Mouse (Mus musculus) thymus, adult 2 months (tissue): Measurements from ENCODE around the gene Mef2c. TPM values are rescaled to one million over a fixed set of nuclear protein-coding genes. Genes with fewer than 3 reads are reported as not detected.

ENCODE experiments used
- DNase-seq: peaks from one replicate; pipeline ENCODE4 v3.0.0; 2021
- H3K27ac ChIP-seq: fragments of 200-500 bp; 2 replicates; pipeline ENCODE4 v1.5.1; 2012; ENCODE audit warnings: low read length, control low read depth; ENCODE audit not compliant: control insufficient read depth, insufficient read depth
- H3K27me3 ChIP-seq: fragments of 200-500 bp; 2 replicates; pipeline ENCODE4 v1.6.1; 2012; ENCODE audit warnings: mild to moderate bottlenecking, low read length, moderate library complexity, mixed read lengths; ENCODE audit not compliant: control insufficient read depth, insufficient read depth
- H3K36me3 ChIP-seq: fragments of 200-500 bp; 2 replicates; pipeline ENCODE4 v1.6.1; 2012; ENCODE audit warnings: mild to moderate bottlenecking, low read length, moderate library complexity; ENCODE audit not compliant: control insufficient read depth, insufficient read depth
- H3K4me1 ChIP-seq: fragments of 200-500 bp; replicated peaks from 2 replicates; pipeline ENCODE4 v1.6.1; 2012; ENCODE audit warnings: low read length; ENCODE audit not compliant: control insufficient read depth, insufficient read depth
- H3K4me3 ChIP-seq: fragments of 200-500 bp; 2 replicates; pipeline ENCODE4 v1.5.1; 2012; ENCODE audit warnings: mild to moderate bottlenecking, low read length, control low read depth, moderate library complexity; ENCODE audit not compliant: control insufficient read depth, insufficient read depth
- CTCF ChIP-seq: fragments of 200-500 bp; IDR thresholded peaks from 2 replicates; pipeline ENCODE4 v1.5.1; 2012; ENCODE audit warnings: mild to moderate bottlenecking, control low read depth, low read length, moderate library complexity, borderline replicate concordance; ENCODE audit not compliant: control insufficient read depth, poor library complexity, insufficient read depth; ENCODE audit errors: extremely low read depth
- POLR2A ChIP-seq: fragments of 200-500 bp; IDR thresholded peaks from 2 replicates; pipeline ENCODE4 v1.6.1; 2012; ENCODE audit warnings: mild to moderate bottlenecking, low read length, control low read depth, moderate library complexity; ENCODE audit not compliant: control insufficient read depth, poor library complexity, insufficient read depth; ENCODE audit errors: extremely low read depth
- WGBS: fragments of 180-500 bp; shearing (Covaris S2); methylation state at CpG from one replicate; pipeline ENCODE4 v1.1.7; 2018; 5-methylcytosine and 5-hydroxymethylcytosine counted together
- polyA plus RNA-seq: library from polyadenylated mRNA; depleted of rRNA; stranded (reverse); fragments of >200 nt; gene quantifications from 2 replicates; pipeline ENCODE4 v1.2.3, GENCODE M21; 2012

The Mef2c gene
- polyA plus RNA-seq, 1 experiment = 7.0 TPM

- no peaks in the 10 kb centered on the region for H3K36me3 ChIP-seq
- no peak overlapping the region for H3K4me3 ChIP-seq
- no peak for TF ChIP-seq CTCF
- TF ChIP-seq POLR2A = no peak
- H3K27me3 ChIP-seq = no peaks in the 10 kb centered on the region
- H3K27ac ChIP-seq = no peak overlapping the region
- H3K4me1 ChIP-seq = no peaks in the 10 kb centered on the region
- DNase-seq = no peak
- 35% methylated on average over 5 of the region's 5 CpGs for WGBS
These were observed 81.5 kb downstream of the Mef2c start for GRCm38 (mm10) chr13:83585359-83585758.

GRCm38 (mm10) chr13:83588186-83588585 lies 84.4 kb downstream of the Mef2c start:
- WGBS = 84% methylated on average over 2 of the region's 2 CpGs
- no peak overlapping the region for H3K27ac ChIP-seq
- TF ChIP-seq CTCF = no peak
- TF ChIP-seq POLR2A = no peak
- no peak overlapping the region for H3K4me3 ChIP-seq
- H3K36me3 ChIP-seq = no peaks in the 10 kb centered on the region
- no peaks in the 10 kb centered on the region for H3K4me1 ChIP-seq
- DNase-seq = no peak
- H3K27me3 ChIP-seq = no peaks in the 10 kb centered on the region

- WGBS = 76% methylated on average over 5 of the region's 5 CpGs
- H3K36me3 ChIP-seq = no peaks in the 10 kb centered on the region
These were observed 87.1 kb downstream of the Mef2c start for GRCm38 (mm10) chr13:83590886-83591285.

GRCm38 (mm10) chr13:83595429-83595828 lies 91.6 kb downstream of the Mef2c start:
- 91% methylated on average over 1 of the region's 1 CpGs for WGBS
- Histone ChIP-seq H3K27ac (no peak overlapping the region), H3K4me3 (no peak overlapping the region), H3K36me3 (no peaks in the 10 kb centered on the region), H3K4me1 (no peaks in the 10 kb centered on the region), H3K27me3 (no peaks in the 10 kb centered on the region)
- no peak for TF ChIP-seq POLR2A
- no peak for TF ChIP-seq CTCF
- no peak for DNase-seq

More at GRCm38 (mm10) chr13:83590886-83591285, 87.1 kb downstream of the Mef2c start:
- no peak overlapping the region for H3K4me3 ChIP-seq
- H3K27ac ChIP-seq = no peak overlapping the region
- no peak for DNase-seq
- H3K4me1 ChIP-seq = no peaks in the 10 kb centered on the region
- H3K27me3 ChIP-seq = no peaks in the 10 kb centered on the region
- TF ChIP-seq CTCF = no peak
- no peak for TF ChIP-seq POLR2A

GRCm38 (mm10) chr13:83596989-83597738 lies 93.3 kb downstream of the Mef2c start:
- Histone ChIP-seq H3K27me3 (no peaks in the 10 kb centered on the region), H3K36me3 (no peaks in the 10 kb centered on the region), H3K4me1 (no peaks in the 10 kb centered on the region), H3K4me3 (no peak overlapping the region), H3K27ac (no peak overlapping the region)
- TF ChIP-seq CTCF = no peak
- no peak for TF ChIP-seq POLR2A
- 54% methylated on average over 6 of the region's 6 CpGs for WGBS
- no peak for DNase-seq

GRCm38 (mm10) chr13:83597739-83598210 lies 93.9 kb downstream of the Mef2c start:
- Histone ChIP-seq H3K4me1 (no peaks in the 10 kb centered on the region), H3K36me3 (no peaks in the 10 kb centered on the region), H3K27me3 (no peaks in the 10 kb centered on the region), H3K27ac (no peak overlapping the region), H3K4me3 (no peak overlapping the region)
- no peak for TF ChIP-seq CTCF
- TF ChIP-seq POLR2A = no peak
- DNase-seq = no peak
- WGBS = 83% methylated on average over 3 of the region's 3 CpGs

- TF ChIP-seq POLR2A (no peak), CTCF (no peak)
These were observed 96.5 kb downstream of the Mef2c start for GRCm38 (mm10) chr13:83600301-83600700.

More at GRCm38 (mm10) chr13:83600301-83600700, 96.5 kb downstream of the Mef2c start:
- Histone ChIP-seq H3K4me3 (no peak overlapping the region), H3K36me3 (no peaks in the 10 kb centered on the region), H3K27ac (no peak overlapping the region), H3K27me3 (no peaks in the 10 kb centered on the region), H3K4me1 (no peaks in the 10 kb centered on the region)
- no peak for DNase-seq
